Mouse (Mus musculus) B cell, adult 67 days (primary cell): Measurements from ENCODE around the gene Ap1g2. TPM values are rescaled to one million over a fixed set of nuclear protein-coding genes. Genes with fewer than 3 reads are reported as not detected.

ENCODE experiments used
- total RNA-seq, 2 experiments: library from RNA; stranded (reverse); gene quantifications; 4 replicates each; pipeline ENCODE4 v1.2.4; 2023

Gene Ap1g2
- 100 to 1,000 TPM; 121 to 163 TPM for total RNA-seq

DNA sequence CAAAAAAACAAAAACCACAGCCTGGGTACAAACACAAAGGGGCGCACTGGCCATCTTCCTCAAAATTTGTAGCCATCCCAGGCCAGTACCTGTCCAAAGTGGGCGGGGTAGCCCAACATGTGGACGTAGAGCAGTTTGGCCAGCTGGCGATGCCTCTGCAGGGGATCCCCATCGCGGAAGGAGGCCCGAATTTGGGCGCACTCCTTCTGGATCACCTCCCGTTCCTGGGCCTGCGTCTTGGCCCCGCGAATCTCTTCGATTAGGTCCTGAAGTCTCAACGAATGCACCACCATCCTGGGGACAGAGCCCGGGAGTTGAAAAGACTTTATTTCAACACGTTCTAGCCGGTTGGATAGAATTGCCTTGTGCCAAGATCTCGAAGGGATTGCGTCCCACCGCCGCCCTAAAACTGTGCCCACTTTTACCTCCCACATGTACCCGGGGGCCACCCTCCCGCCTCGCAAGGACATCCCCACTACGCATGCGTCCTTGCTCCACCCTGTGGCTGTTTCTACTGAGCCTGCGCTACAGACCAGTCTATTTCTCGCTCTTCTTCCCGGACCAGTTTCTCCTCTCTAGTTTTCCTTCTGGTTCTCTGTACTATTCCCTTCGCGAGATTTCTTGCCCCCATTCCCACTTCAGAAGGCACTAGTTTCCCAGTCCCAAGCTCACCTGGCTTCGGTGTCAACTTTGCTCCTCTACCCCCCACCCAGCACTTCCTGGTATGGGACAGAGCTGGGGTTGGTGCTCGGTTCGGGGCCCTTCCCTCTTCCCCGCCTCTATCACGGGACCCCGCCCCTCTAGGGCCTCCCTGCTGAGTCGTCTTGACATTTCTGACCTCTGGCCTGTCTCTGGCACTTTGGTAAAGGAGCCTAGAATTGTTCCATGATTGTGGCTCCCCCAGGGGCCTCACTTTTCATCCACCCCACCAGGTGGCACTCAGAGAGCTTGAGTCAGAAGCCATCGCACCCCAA is at the start of gene Ap1g2:
TSS of gene Ap1g2 (minus strand) at position 758 of the 974 bp plus-strand sequence.

DNA sequence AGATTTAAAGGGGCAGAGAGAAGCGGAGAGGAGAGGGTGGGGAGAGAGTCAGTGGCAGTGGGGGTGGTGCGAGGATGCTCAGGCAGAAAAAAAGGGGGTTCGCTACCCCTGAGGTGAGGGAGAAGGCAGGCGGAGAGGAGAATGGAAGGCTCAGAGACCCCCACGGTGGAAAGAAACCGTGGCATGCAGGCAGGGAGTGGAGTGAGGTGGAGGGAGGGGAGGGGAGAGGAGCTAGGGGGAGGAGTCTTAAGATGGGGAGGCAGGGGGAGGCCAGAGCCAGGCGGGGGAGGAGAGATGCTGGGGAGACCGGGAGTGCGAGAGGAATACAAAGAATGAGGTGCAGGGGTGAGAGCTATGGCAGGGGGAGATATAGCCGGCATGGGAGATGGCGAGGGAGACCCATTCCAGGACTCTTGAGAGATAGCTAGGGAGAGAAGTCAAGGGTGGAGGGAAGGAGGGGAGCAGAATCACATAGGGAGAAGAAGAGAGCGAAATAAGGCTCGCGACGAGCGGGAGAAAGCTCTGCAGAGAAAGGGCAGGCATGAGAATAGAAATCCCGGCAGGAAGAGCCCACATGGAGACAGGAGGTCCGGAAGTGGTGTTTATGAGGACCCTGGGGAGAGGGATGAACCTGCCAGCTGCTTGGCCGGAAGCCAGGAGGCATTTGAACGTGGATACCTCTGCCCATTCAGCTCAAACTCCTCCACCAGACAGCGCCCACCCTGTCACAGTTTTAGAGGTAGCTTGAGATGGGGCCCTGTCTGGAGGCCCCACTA is 10.2 kb upstream of the Ap1g2 start, which contains the start of gene Jph4:
TSS of gene Jph4 (minus strand) at position 511 of the 776 bp plus-strand sequence.

DNA sequence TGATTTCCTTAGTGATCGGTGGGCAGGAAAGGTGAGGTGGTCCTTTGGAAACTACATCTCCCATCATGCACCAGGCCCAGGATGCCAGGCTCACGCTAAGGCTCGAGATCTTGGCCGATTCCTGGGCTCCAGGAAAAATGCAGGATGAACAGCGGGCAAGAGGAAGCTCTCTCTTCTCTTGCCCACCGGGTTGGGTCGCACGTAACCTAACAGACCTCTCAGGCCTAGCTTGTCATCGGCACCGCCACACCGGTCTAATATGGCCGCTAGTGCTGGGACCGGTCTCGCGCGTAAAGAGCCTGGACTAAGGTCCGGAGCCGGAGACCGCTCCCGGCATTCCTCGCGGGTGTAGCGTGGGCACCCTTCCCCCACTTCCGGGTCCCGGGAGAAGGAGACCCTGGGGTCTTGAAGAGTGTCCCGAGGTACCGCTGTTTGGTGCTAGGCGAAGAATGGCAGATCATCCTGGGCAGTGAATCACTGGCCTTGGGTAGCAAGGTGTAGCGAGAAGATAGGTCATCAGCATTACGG is 11.6 kb downstream of the Ap1g2 start, which contains the start of gene Thtpa:
TSS of gene Thtpa (plus strand) at position 81 of the 528 bp plus-strand sequence.

DNA sequence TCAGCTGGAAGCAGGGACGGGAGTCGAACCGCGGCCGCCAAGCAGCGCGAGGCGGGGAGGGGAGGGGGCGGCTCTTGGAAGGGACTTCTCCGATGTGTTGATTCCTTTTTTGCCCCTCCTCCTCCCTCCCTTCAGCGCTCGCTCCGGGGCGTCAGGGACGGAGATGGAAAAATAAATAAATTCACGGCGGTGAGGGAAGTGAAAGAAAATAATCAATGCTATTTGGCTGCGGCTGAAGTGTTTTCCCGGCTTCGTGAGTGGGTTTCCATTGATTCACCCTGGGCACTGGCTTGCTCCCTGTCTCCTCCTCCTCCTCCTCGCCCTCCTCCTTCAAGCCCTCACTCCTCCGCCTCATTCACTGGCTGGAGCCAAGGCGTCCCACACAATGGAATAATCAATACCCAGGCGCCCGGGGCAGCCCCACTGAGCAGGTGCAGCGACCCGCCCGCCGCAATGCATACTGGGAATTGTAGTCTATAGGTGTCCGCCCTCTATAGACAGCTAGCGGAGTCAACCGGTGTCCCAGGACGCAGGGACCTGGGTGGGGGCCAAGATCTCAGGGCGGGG is 14.3 kb downstream of the Ap1g2 start, which contains the start of gene Zfhx2:
TSS of gene Zfhx2 (minus strand) at position 314 of the 567 bp plus-strand sequence.

Other genes with a start within 250 kb of the Ap1g2 start
- 10 to 100 TPM in 1 of 2 experiments, 1 to 10 TPM in 1; 9.4 to 18.7 TPM for gene Homez, start 235.6 kb downstream of the Ap1g2 start, total RNA-seq
- gene Ppp1r3e, start 229.0 kb downstream of the Ap1g2 start, total RNA-seq: 1 to 10 TPM; 3.4 to 4.0 TPM
- gene Bcl2l2, start 223.2 kb downstream of the Ap1g2 start, total RNA-seq: 10 to 100 TPM; 10.8 to 12.6 TPM
- 1 to 10 TPM; 1.5 to 1.8 TPM for gene Gm20521, start 223.2 kb downstream of the Ap1g2 start, total RNA-seq
- gene Pabpn1, start 214.1 kb downstream of the Ap1g2 start, total RNA-seq: 100 to 1,000 TPM; 303 to 319 TPM
- 1 to 10 TPM; 3.1 to 4.8 TPM for gene Slc22a17, start 193.5 kb downstream of the Ap1g2 start, total RNA-seq
- not detected for gene Efs, start 180.5 kb downstream of the Ap1g2 start, total RNA-seq
- not detected for gene Il25, start 173.9 kb downstream of the Ap1g2 start, total RNA-seq
- not detected for gene Cmtm5, start 170.3 kb downstream of the Ap1g2 start, total RNA-seq
- not detected for gene Myh6, start 139.7 kb downstream of the Ap1g2 start, total RNA-seq
- not detected for gene Gm17428, start 129.7 kb downstream of the Ap1g2 start, total RNA-seq
- gene Myh7, start 112.0 kb downstream of the Ap1g2 start, total RNA-seq: not detected
- 10 to 100 TPM; 77.2 to 85.3 TPM for gene Ngdn, start 91.1 kb downstream of the Ap1g2 start, total RNA-seq
- gene Zfhx2, start 14.3 kb downstream of the Ap1g2 start, total RNA-seq: 10 to 100 TPM; 17.6 to 21.4 TPM
- gene Thtpa, start 11.8 kb downstream of the Ap1g2 start, total RNA-seq: 1 to 10 TPM; 5.4 to 8.8 TPM
- gene Jph4, start 10.3 kb upstream of the Ap1g2 start, total RNA-seq: not detected
- gene Dhrs2, start 115.4 kb upstream of the Ap1g2 start, total RNA-seq: not detected